Mouse (Mus musculus): ENCODE measurements around the gene Nxpe4. TPM values are rescaled to one million over a fixed set of nuclear protein-coding genes. Genes with fewer than 3 reads are reported as not detected.

The Nxpe4 gene
- total and polyA plus RNA-seq, 3 experiments, result 2.0 to 9.6 (median 4.8) TPM

- dilution Hi-C loops (cut with MboI; ENCODE audit: extremely low pct_ligation_motif_present, extremely low pct_unique_long_range_greater_than_20kb, low sequenced_read_pairs), result no loop called here
- no peak overlapping the region for H3K4me2 ChIP-seq (ENCODE audit: insufficient read depth, low read depth, poor library complexity, severe bottlenecking)
- no peaks in the 10 kb centered on the region for H3K4me1 ChIP-seq (ENCODE audit: control insufficient read depth in 1 of 2, insufficient read depth in 2 of 2)
- H3K27ac ChIP-seq (ENCODE audit: insufficient read depth, low read depth), result no peak overlapping the region
- no peak overlapping the region for H3K9ac ChIP-seq (ENCODE audit: insufficient read depth, low read depth)
- H3K36me3 ChIP-seq (replicated peaks in 1 of 2; ENCODE audit: control insufficient read depth in 1 of 2, insufficient read depth in 1 of 2, low read length in 1 of 2), result no peaks in the 10 kb centered on the region
- no peak for DNase-seq (ENCODE audit: extremely low read depth)
- H3K9me3 ChIP-seq (replicated peaks; ENCODE audit: low read length), result no peaks in the 10 kb centered on the region
- TF ChIP-seq IRF4 (IDR thresholded peaks at IDR 0.05; ENCODE audit: low read depth, low read length) (no peak), ETS1 (conservative IDR thresholded peaks at IDR 0.05; ENCODE audit: low read depth, low read length) (no peak), GABPA (IDR thresholded peaks at IDR 0.05; ENCODE audit: insufficient replicate concordance, low read depth, low read length) (no peak), USF2 (conservative IDR thresholded peaks at IDR 0.05; ENCODE audit: low read depth, low read length) (no peak), NELFE (IDR thresholded peaks at IDR 0.05; ENCODE audit: low read depth, low read length) (no peak)
- H3K79me2 ChIP-seq (replicated peaks; ENCODE audit: control insufficient read depth, extremely low read depth, insufficient read depth, poor library complexity, severe bottlenecking), result no peaks in the 10 kb centered on the region
- H3K4me3 ChIP-seq (replicated peaks in 1 of 3; ENCODE audit: low read depth in 2 of 3, low read length in 2 of 3, poor library complexity in 1 of 3), result no peak overlapping the region
- H3K27me3 ChIP-seq (replicated peaks), result no peaks in the 10 kb centered on the region
- in situ Hi-C loops (cut with MboI; ENCODE audit: low pct_ligation_motif_present, low pct_unique_long_range_greater_than_20kb, low sequenced_read_pairs), result no loop called here
Measured at GRCm38 (mm10) chr9:48216091-48217001, 54.5 kb downstream of the Nxpe4 start.

- H3K4me3 ChIP-seq (replicated peaks in 1 of 3; ENCODE audit: low read depth in 2 of 3, low read length in 2 of 3, poor library complexity in 1 of 3), result no peak overlapping the region
- no peaks in the 10 kb centered on the region for H3K27me3 ChIP-seq (replicated peaks)
- no peak for DNase-seq (ENCODE audit: extremely low read depth)
- in situ Hi-C loops (cut with MboI; ENCODE audit: low pct_ligation_motif_present, low pct_unique_long_range_greater_than_20kb, low sequenced_read_pairs) (no loop called here), dilution Hi-C loops (cut with MboI; ENCODE audit: extremely low pct_ligation_motif_present, extremely low pct_unique_long_range_greater_than_20kb, low sequenced_read_pairs) (no loop called here)
- no peak overlapping the region for H3K9ac ChIP-seq (ENCODE audit: insufficient read depth, low read depth)
- no peak overlapping the region for H3K27ac ChIP-seq (ENCODE audit: insufficient read depth, low read depth)
- no peaks in the 10 kb centered on the region for H3K79me2 ChIP-seq (replicated peaks; ENCODE audit: control insufficient read depth, extremely low read depth, insufficient read depth, poor library complexity, severe bottlenecking)
- H3K4me1 ChIP-seq (ENCODE audit: control insufficient read depth in 1 of 2, insufficient read depth in 2 of 2), result no peaks in the 10 kb centered on the region; a peak in 1 of 4 replicates
- H3K9me3 ChIP-seq (replicated peaks; ENCODE audit: low read length), result no peaks in the 10 kb centered on the region
- TF ChIP-seq USF1 (IDR thresholded peaks at IDR 0.05; ENCODE audit: low read depth, low read length), result no peak
- no peak for TF ChIP-seq TCF12 (IDR thresholded peaks at IDR 0.05; ENCODE audit: low read depth, low read length)
- TF ChIP-seq HCFC1 (IDR thresholded peaks at IDR 0.05; ENCODE audit: low read depth, low read length), result no peak
- no peak for TF ChIP-seq JUN (IDR thresholded peaks at IDR 0.05; ENCODE audit: insufficient read depth, low read depth, low read length)
- TF ChIP-seq ETS1 (conservative IDR thresholded peaks at IDR 0.05; ENCODE audit: low read depth, low read length), result no peak
- no peak for TF ChIP-seq ZC3H11A (IDR thresholded peaks at IDR 0.05; ENCODE audit: low read depth, low read length)
- TF ChIP-seq MEF2A (IDR thresholded peaks at IDR 0.05; ENCODE audit: borderline replicate concordance, low read depth, low read length), result no peak
- TF ChIP-seq MXI1 (IDR thresholded peaks at IDR 0.05; ENCODE audit: low read depth, low read length), result no peak
- no peak for TF ChIP-seq CHD1 (IDR thresholded peaks at IDR 0.05; ENCODE audit: low read depth, low read length)
- no peak for TF ChIP-seq ELF1 (IDR thresholded peaks at IDR 0.05; ENCODE audit: low read depth, low read length)
- no peak for TF ChIP-seq ZMIZ1 (IDR thresholded peaks at IDR 0.05; ENCODE audit: low read depth, low read length)
- no peak for TF ChIP-seq USF2 (conservative IDR thresholded peaks at IDR 0.05; ENCODE audit: low read depth, low read length)
- no peak for TF ChIP-seq NELFE (IDR thresholded peaks at IDR 0.05; ENCODE audit: low read depth, low read length)
- TF ChIP-seq E2F4 (IDR thresholded peaks at IDR 0.05; ENCODE audit: insufficient replicate concordance, low read depth, low read length), result no peak
- TF ChIP-seq CTCF (conservative IDR thresholded peaks at IDR 0.05 in 1 of 2, IDR thresholded peaks at IDR 0.05 in 1 of 2; ENCODE audit: low read depth in 2 of 2, low read length in 2 of 2), result no peak
- no peak for TF ChIP-seq TBP (conservative IDR thresholded peaks at IDR 0.05; ENCODE audit: low read depth, low read length)
- no peak for TF ChIP-seq GABPA (IDR thresholded peaks at IDR 0.05; ENCODE audit: insufficient replicate concordance, low read depth, low read length)
- H3K4me2 ChIP-seq (ENCODE audit: insufficient read depth, low read depth, poor library complexity, severe bottlenecking), result no peak overlapping the region
- no peaks in the 10 kb centered on the region for H3K36me3 ChIP-seq (replicated peaks in 1 of 2; ENCODE audit: control insufficient read depth in 1 of 2, insufficient read depth in 1 of 2, low read length in 1 of 2)
Measured at GRCm38 (mm10) chr9:48230706-48231105, 68.9 kb downstream of the Nxpe4 start.

All from CH12.LX (cell line).